Mouse (Mus musculus): ENCODE data around the gene Laptm5. TPM values are rescaled to one million over a fixed set of nuclear protein-coding genes. Genes with fewer than 3 reads are reported as not detected.
A peak's percentile ranks its signal among the peaks of the same experiment; 100 is the strongest.

Laptm5 gene
- polyA plus RNA-seq, 1 experiment from 2014 or later: 27.6 TPM

GRCm38 (mm10) chr4:130905882-130906281 is 7.0 kb upstream of the Laptm5 start:
- ATAC-seq (no peak), DNase-seq (ENCODE audit: low spot score) (no peak)
- H3K9me3 ChIP-seq (replicated peaks; ENCODE audit: control insufficient read depth, low read length): no peaks in the 10 kb centered on the region
- peak overlapping the region; percentile 5; the same call in 1 of the 2 replicates for H3K9ac ChIP-seq (ENCODE audit: low read length)
- no peak overlapping the region for H3K4me3 ChIP-seq (ENCODE audit: low read depth, low read length)
- 80% methylated on average over 6 of the region's 6 CpGs for WGBS
- no peak overlapping the region for H3K4me2 ChIP-seq (ENCODE audit: low read length)
- no peaks in the 10 kb centered on the region for H3K36me3 ChIP-seq (ENCODE audit: control insufficient read depth, insufficient read depth, low read length)
- no peak overlapping the region for H3K27ac ChIP-seq (ENCODE audit: low read depth, low read length)
- H3K27me3 ChIP-seq (replicated peaks; ENCODE audit: control insufficient read depth, insufficient read depth, low read length): no peaks in the 10 kb centered on the region
- peaks cover 7% of the 10 kb centered on the region; the same call in 1 of the 2 replicates for H3K4me1 ChIP-seq (ENCODE audit: control insufficient read depth, insufficient read depth, low read length)

GRCm38 (mm10) chr4:130906296-130906695 is 6.6 kb upstream of the Laptm5 start:
- peaks cover 7% of the 10 kb centered on the region; the same call in 1 of the 2 replicates for H3K4me1 ChIP-seq (ENCODE audit: control insufficient read depth, insufficient read depth, low read length)
- H3K36me3 ChIP-seq (ENCODE audit: control insufficient read depth, insufficient read depth, low read length): no peaks in the 10 kb centered on the region
- no peaks in the 10 kb centered on the region for H3K9me3 ChIP-seq (replicated peaks; ENCODE audit: control insufficient read depth, low read length)
- ATAC-seq (no peak), DNase-seq (ENCODE audit: low spot score) (no peak)
- 29% methylated on average over 8 of the region's 8 CpGs for WGBS
- no peak overlapping the region for H3K4me2 ChIP-seq (ENCODE audit: low read length)
- H3K27me3 ChIP-seq (replicated peaks; ENCODE audit: control insufficient read depth, insufficient read depth, low read length): no peaks in the 10 kb centered on the region
- H3K9ac ChIP-seq (ENCODE audit: low read length): peak overlapping the region; percentile 5; the same call in 1 of the 2 replicates
- H3K4me3 ChIP-seq (ENCODE audit: low read depth, low read length): no peak overlapping the region
- H3K27ac ChIP-seq (ENCODE audit: low read depth, low read length): no peak overlapping the region

- DNase-seq (ENCODE audit: low spot score) (no peak), ATAC-seq (no peak)
- WGBS: 76% methylated on average over 19 of the region's 19 CpGs
- H3K27ac ChIP-seq (ENCODE audit: low read depth, low read length): peak overlapping the region; percentile 9; the same call in 1 of the 2 replicates
- no peaks in the 10 kb centered on the region for H3K9me3 ChIP-seq (replicated peaks; ENCODE audit: control insufficient read depth, low read length)
- no peaks in the 10 kb centered on the region for H3K27me3 ChIP-seq (replicated peaks; ENCODE audit: control insufficient read depth, insufficient read depth, low read length)
- H3K36me3 ChIP-seq (ENCODE audit: control insufficient read depth, insufficient read depth, low read length): no peaks in the 10 kb centered on the region
- no peak overlapping the region for H3K4me3 ChIP-seq (ENCODE audit: low read depth, low read length)
- H3K9ac ChIP-seq (ENCODE audit: low read length): no peak overlapping the region
- peaks cover 7% of the 10 kb centered on the region; the same call in 1 of the 2 replicates for H3K4me1 ChIP-seq (ENCODE audit: control insufficient read depth, insufficient read depth, low read length)
- no peak overlapping the region for H3K4me2 ChIP-seq (ENCODE audit: low read length)
Observed at GRCm38 (mm10) chr4:130907200-130908069, 5.5 kb upstream of the Laptm5 start.

GRCm38 (mm10) chr4:130908133-130908532 is 4.8 kb upstream of the Laptm5 start:
- H3K9ac ChIP-seq (ENCODE audit: low read length): no peak overlapping the region
- H3K27ac ChIP-seq (ENCODE audit: low read depth, low read length): no peak overlapping the region
- no peak overlapping the region for H3K4me3 ChIP-seq (ENCODE audit: low read depth, low read length)
- H3K36me3 ChIP-seq (ENCODE audit: control insufficient read depth, insufficient read depth, low read length): no peaks in the 10 kb centered on the region
- H3K4me2 ChIP-seq (ENCODE audit: low read length): no peak overlapping the region
- no peak for DNase-seq (ENCODE audit: low spot score)
- H3K4me1 ChIP-seq (ENCODE audit: control insufficient read depth, insufficient read depth, low read length): peaks cover 7% of the 10 kb centered on the region; the same call in 1 of the 2 replicates
- no peaks in the 10 kb centered on the region for H3K9me3 ChIP-seq (replicated peaks; ENCODE audit: control insufficient read depth, low read length)
- no peaks in the 10 kb centered on the region for H3K27me3 ChIP-seq (replicated peaks; ENCODE audit: control insufficient read depth, insufficient read depth, low read length)
- WGBS: 89% methylated on average over 10 of the region's 10 CpGs
- no peak for ATAC-seq

- Histone ChIP-seq H3K9me3 (replicated peaks; ENCODE audit: control insufficient read depth, low read length) (no peaks in the 10 kb centered on the region), H3K27me3 (replicated peaks; ENCODE audit: control insufficient read depth, insufficient read depth, low read length) (no peaks in the 10 kb centered on the region), H3K4me1 (ENCODE audit: control insufficient read depth, insufficient read depth, low read length) (peaks cover 6% of the 10 kb centered on the region; the same call in 1 of the 2 replicates), H3K4me3 (ENCODE audit: low read depth, low read length) (no peak overlapping the region), H3K4me2 (ENCODE audit: low read length) (no peak overlapping the region), H3K9ac (ENCODE audit: low read length) (no peak overlapping the region), H3K27ac (ENCODE audit: low read depth, low read length) (no peak overlapping the region), H3K36me3 (ENCODE audit: control insufficient read depth, insufficient read depth, low read length) (no peaks in the 10 kb centered on the region)
- WGBS: 64% methylated on average over 17 of the region's 17 CpGs
- DNase-seq (ENCODE audit: low spot score): no peak
- ATAC-seq: no peak
Observed at GRCm38 (mm10) chr4:130909167-130909874, 3.6 kb upstream of the Laptm5 start.

GRCm38 (mm10) chr4:130910666-130911065 is 2.3 kb upstream of the Laptm5 start:
- 48% methylated on average over 7 of the region's 7 CpGs for WGBS
- Histone ChIP-seq H3K9me3 (replicated peaks; ENCODE audit: control insufficient read depth, low read length) (no peaks in the 10 kb centered on the region), H3K27me3 (replicated peaks; ENCODE audit: control insufficient read depth, insufficient read depth, low read length) (no peaks in the 10 kb centered on the region), H3K36me3 (ENCODE audit: control insufficient read depth, insufficient read depth, low read length) (no peaks in the 10 kb centered on the region), H3K4me3 (ENCODE audit: low read depth, low read length) (no peak overlapping the region), H3K4me2 (ENCODE audit: low read length) (no peak overlapping the region), H3K9ac (ENCODE audit: low read length) (no peak overlapping the region), H3K4me1 (ENCODE audit: control insufficient read depth, insufficient read depth, low read length) (peaks cover 5% of the 10 kb centered on the region; the same call in 1 of the 2 replicates), H3K27ac (ENCODE audit: low read depth, low read length) (no peak overlapping the region)
- ATAC-seq: no peak
- no peak for DNase-seq (ENCODE audit: low spot score)

- 86% methylated on average over 3 of the region's 3 CpGs for WGBS
- Histone ChIP-seq H3K4me2 (ENCODE audit: low read length) (no peak overlapping the region), H3K4me3 (ENCODE audit: low read depth, low read length) (no peak overlapping the region), H3K9me3 (replicated peaks; ENCODE audit: control insufficient read depth, low read length) (no peaks in the 10 kb centered on the region), H3K27ac (ENCODE audit: low read depth, low read length) (no peak overlapping the region), H3K4me1 (ENCODE audit: control insufficient read depth, insufficient read depth, low read length) (no peaks in the 10 kb centered on the region), H3K27me3 (replicated peaks; ENCODE audit: control insufficient read depth, insufficient read depth, low read length) (no peaks in the 10 kb centered on the region), H3K36me3 (ENCODE audit: control insufficient read depth, insufficient read depth, low read length) (no peaks in the 10 kb centered on the region), H3K9ac (ENCODE audit: low read length) (no peak overlapping the region)
- no peak for DNase-seq (ENCODE audit: low spot score)
- ATAC-seq: no peak
Observed at GRCm38 (mm10) chr4:130912626-130913025, 299 bp upstream of the Laptm5 start.

- no peak for ATAC-seq
- H3K36me3 ChIP-seq (ENCODE audit: control insufficient read depth, insufficient read depth, low read length): no peaks in the 10 kb centered on the region
- no peak overlapping the region for H3K9ac ChIP-seq (ENCODE audit: low read length)
- no peaks in the 10 kb centered on the region for H3K9me3 ChIP-seq (replicated peaks; ENCODE audit: control insufficient read depth, low read length)
- whole genome bisulfite sequencing: 75% methylated on average over 3 of the region's 3 CpGs
- no peak overlapping the region for H3K27ac ChIP-seq (ENCODE audit: low read depth, low read length)
- no peaks in the 10 kb centered on the region for H3K27me3 ChIP-seq (replicated peaks; ENCODE audit: control insufficient read depth, insufficient read depth, low read length)
- no peak overlapping the region for H3K4me3 ChIP-seq (ENCODE audit: low read depth, low read length)
- no peak overlapping the region for H3K4me2 ChIP-seq (ENCODE audit: low read length)
- DNase-seq (ENCODE audit: low spot score): no peak
- no peaks in the 10 kb centered on the region for H3K4me1 ChIP-seq (ENCODE audit: control insufficient read depth, insufficient read depth, low read length)
Observed at GRCm38 (mm10) chr4:130913511-130913910, 586 bp downstream of the Laptm5 start.

GRCm38 (mm10) chr4:130914011-130914410 is 1.1 kb downstream of the Laptm5 start:
- Histone ChIP-seq H3K27me3 (replicated peaks; ENCODE audit: control insufficient read depth, insufficient read depth, low read length) (no peaks in the 10 kb centered on the region), H3K36me3 (ENCODE audit: control insufficient read depth, insufficient read depth, low read length) (no peaks in the 10 kb centered on the region), H3K4me3 (ENCODE audit: low read depth, low read length) (no peak overlapping the region), H3K9ac (ENCODE audit: low read length) (no peak overlapping the region), H3K4me1 (ENCODE audit: control insufficient read depth, insufficient read depth, low read length) (no peaks in the 10 kb centered on the region), H3K27ac (ENCODE audit: low read depth, low read length) (no peak overlapping the region), H3K9me3 (replicated peaks; ENCODE audit: control insufficient read depth, low read length) (no peaks in the 10 kb centered on the region), H3K4me2 (ENCODE audit: low read length) (no peak overlapping the region)
- WGBS: 92% methylated on average over 4 of the region's 4 CpGs
- ATAC-seq: no peak
- DNase-seq (ENCODE audit: low spot score): no peak

All from forebrain, embryonic 14.5 days (tissue).